Mouse (Mus musculus) stomach, postnatal 0 days (tissue): ENCODE results near the gene Haus8.

Source experiments
- CTCF ChIP-seq: IDR thresholded peaks from 2 replicates; pipeline ENCODE4 v1.5.1; 2016; ENCODE audit warnings: antibody characterized with exemption, low read depth, mild to moderate bottlenecking, moderate library complexity
- EP300 ChIP-seq: optimal IDR thresholded peaks from 2 replicates; pipeline ENCODE3; 2016; ENCODE audit warnings: antibody characterized with exemption

DNA sequence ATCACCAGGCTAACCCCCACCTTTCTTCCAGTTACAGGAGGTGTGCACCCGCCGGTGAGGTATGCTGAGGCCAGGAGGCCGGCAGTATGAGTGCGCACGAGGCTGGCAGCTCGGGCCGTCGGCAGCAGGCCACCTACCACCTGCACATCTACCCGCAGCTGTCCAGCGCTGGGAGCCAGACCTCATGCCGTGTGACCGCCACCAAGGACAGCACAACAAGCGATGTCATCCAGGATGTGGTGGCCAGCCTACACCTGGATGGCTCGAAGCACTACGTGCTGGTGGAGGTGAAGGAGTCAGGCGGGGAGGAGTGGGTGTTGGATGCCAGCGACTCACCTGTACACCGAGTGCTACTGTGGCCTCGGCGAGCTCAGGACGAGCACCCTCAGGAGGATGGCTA is 17.5 kb upstream of the Haus8 start:
- TF ChIP-seq CTCF (no peak), EP300 (no peak)
